Mouse (Mus musculus): Measurements from ENCODE around the gene Ccdc39. TPM values are rescaled to one million over a fixed set of nuclear protein-coding genes. Genes with fewer than 3 reads are reported as not detected.

The Ccdc39 gene
- polyA plus RNA-seq, 1 experiment, result 5.1 TPM

- no peak overlapping the region for H3K9ac ChIP-seq (ENCODE audit: low read depth, poor library complexity, severe bottlenecking)
- TF ChIP-seq POLR2A (IDR thresholded peaks at IDR 0.05; ENCODE audit: insufficient read depth, low read length) (no peak), EP300 (IDR thresholded peaks at IDR 0.05; ENCODE audit: insufficient read depth, low read depth, low read length) (no peak)
- H3K27ac ChIP-seq (ENCODE audit: insufficient read depth, low read length), result no peak overlapping the region
Measured at GRCm38 (mm10) chr3:33874456-33875286, 30.6 kb upstream of the Ccdc39 start.

GRCm38 (mm10) chr3:33873837-33874236 lies 29.7 kb upstream of the Ccdc39 start:
- Histone ChIP-seq H3K4me3 (ENCODE audit: low read depth, low read length) (no peak overlapping the region), H3K36me3 (ENCODE audit: control insufficient read depth, insufficient read depth, low read length, poor library complexity, severe bottlenecking) (no peaks in the 10 kb centered on the region), H3K4me1 (ENCODE audit: control insufficient read depth, insufficient read depth, low read length) (peaks cover 1% of the 10 kb centered on the region), H3K9me3 (replicated peaks; ENCODE audit: control insufficient read depth, insufficient read depth, low read length, poor library complexity, severe bottlenecking) (no peaks in the 10 kb centered on the region), H3K9ac (ENCODE audit: low read depth, poor library complexity, severe bottlenecking) (no peak overlapping the region), H3K27me3 (ENCODE audit: control insufficient read depth, insufficient read depth, low read length, poor library complexity, severe bottlenecking) (no peaks in the 10 kb centered on the region; the same call in 1 of the 2 replicates), H3K27ac (ENCODE audit: insufficient read depth, low read length) (no peak overlapping the region)
- TF ChIP-seq CTCF (IDR thresholded peaks at IDR 0.05; ENCODE audit: low read depth, low read length) (no peak), EP300 (IDR thresholded peaks at IDR 0.05; ENCODE audit: insufficient read depth, low read depth, low read length) (no peak), POLR2A (IDR thresholded peaks at IDR 0.05; ENCODE audit: insufficient read depth, low read length) (no peak)

More at GRCm38 (mm10) chr3:33874456-33875286, 30.6 kb upstream of the Ccdc39 start:
- Histone ChIP-seq H3K4me1 (ENCODE audit: control insufficient read depth, insufficient read depth, low read length) (peaks cover 1% of the 10 kb centered on the region), H3K27me3 (ENCODE audit: control insufficient read depth, insufficient read depth, low read length, poor library complexity, severe bottlenecking) (no peaks in the 10 kb centered on the region; the same call in 1 of the 2 replicates), H3K9me3 (replicated peaks; ENCODE audit: control insufficient read depth, insufficient read depth, low read length, poor library complexity, severe bottlenecking) (no peaks in the 10 kb centered on the region), H3K36me3 (ENCODE audit: control insufficient read depth, insufficient read depth, low read length, poor library complexity, severe bottlenecking) (no peaks in the 10 kb centered on the region), H3K4me3 (ENCODE audit: low read depth, low read length) (no peak overlapping the region)

GRCm38 (mm10) chr3:33873366-33873765 lies 29.3 kb upstream of the Ccdc39 start:
- Histone ChIP-seq H3K4me1 (ENCODE audit: control insufficient read depth, insufficient read depth, low read length) (peaks cover 1% of the 10 kb centered on the region), H3K36me3 (ENCODE audit: control insufficient read depth, insufficient read depth, low read length, poor library complexity, severe bottlenecking) (no peaks in the 10 kb centered on the region), H3K9me3 (replicated peaks; ENCODE audit: control insufficient read depth, insufficient read depth, low read length, poor library complexity, severe bottlenecking) (no peaks in the 10 kb centered on the region), H3K27me3 (ENCODE audit: control insufficient read depth, insufficient read depth, low read length, poor library complexity, severe bottlenecking) (no peaks in the 10 kb centered on the region; the same call in 1 of the 2 replicates), H3K4me3 (ENCODE audit: low read depth, low read length) (no peak overlapping the region), H3K9ac (ENCODE audit: low read depth, poor library complexity, severe bottlenecking) (no peak overlapping the region), H3K27ac (ENCODE audit: insufficient read depth, low read length) (no peak overlapping the region; the same call in 1 of the 2 replicates)
- TF ChIP-seq EP300 (IDR thresholded peaks at IDR 0.05; ENCODE audit: insufficient read depth, low read depth, low read length) (0 out of 2 replicates have a peak, but pooled peaks have one; percentile 68), CTCF (IDR thresholded peaks at IDR 0.05; ENCODE audit: low read depth, low read length) (no peak)

- H3K36me3 ChIP-seq (ENCODE audit: control insufficient read depth, insufficient read depth, low read length, poor library complexity, severe bottlenecking), result no peaks in the 10 kb centered on the region
- H3K4me3 ChIP-seq (ENCODE audit: low read depth, low read length), result no peak overlapping the region
- no peaks in the 10 kb centered on the region for H3K4me1 ChIP-seq (ENCODE audit: control insufficient read depth, insufficient read depth, low read length)
- TF ChIP-seq CTCF (IDR thresholded peaks at IDR 0.05; ENCODE audit: low read depth, low read length), result no peak
- no peak for TF ChIP-seq EP300 (IDR thresholded peaks at IDR 0.05; ENCODE audit: insufficient read depth, low read depth, low read length)
- TF ChIP-seq POLR2A (IDR thresholded peaks at IDR 0.05; ENCODE audit: insufficient read depth, low read length), result no peak
- no peaks in the 10 kb centered on the region for H3K9me3 ChIP-seq (replicated peaks; ENCODE audit: control insufficient read depth, insufficient read depth, low read length, poor library complexity, severe bottlenecking)
- H3K9ac ChIP-seq (ENCODE audit: low read depth, poor library complexity, severe bottlenecking), result no peak overlapping the region
- H3K27me3 ChIP-seq (ENCODE audit: control insufficient read depth, insufficient read depth, low read length, poor library complexity, severe bottlenecking), result no peaks in the 10 kb centered on the region
- no peak overlapping the region for H3K27ac ChIP-seq (ENCODE audit: insufficient read depth, low read length)
Measured at GRCm38 (mm10) chr3:33864000-33864540, 20.0 kb upstream of the Ccdc39 start.

- TF ChIP-seq POLR2A (IDR thresholded peaks at IDR 0.05; ENCODE audit: insufficient read depth, low read length) (no peak), CTCF (IDR thresholded peaks at IDR 0.05; ENCODE audit: low read depth, low read length) (no peak), EP300 (IDR thresholded peaks at IDR 0.05; ENCODE audit: insufficient read depth, low read depth, low read length) (no peak)
Measured at GRCm38 (mm10) chr3:33858939-33859338, 14.8 kb upstream of the Ccdc39 start.

GRCm38 (mm10) chr3:33853062-33853461 lies 9.0 kb upstream of the Ccdc39 start:
- H3K4me3 ChIP-seq (ENCODE audit: low read depth, low read length), result no peak overlapping the region
- H3K4me1 ChIP-seq (ENCODE audit: control insufficient read depth, insufficient read depth, low read length), result no peaks in the 10 kb centered on the region
- TF ChIP-seq POLR2A (IDR thresholded peaks at IDR 0.05; ENCODE audit: insufficient read depth, low read length) (no peak), EP300 (IDR thresholded peaks at IDR 0.05; ENCODE audit: insufficient read depth, low read depth, low read length) (no peak), CTCF (IDR thresholded peaks at IDR 0.05; ENCODE audit: low read depth, low read length) (no peak)
- no peak overlapping the region for H3K27ac ChIP-seq (ENCODE audit: insufficient read depth, low read length)
- no peaks in the 10 kb centered on the region for H3K27me3 ChIP-seq (ENCODE audit: control insufficient read depth, insufficient read depth, low read length, poor library complexity, severe bottlenecking)
- H3K9ac ChIP-seq (ENCODE audit: low read depth, poor library complexity, severe bottlenecking), result no peak overlapping the region
- no peaks in the 10 kb centered on the region for H3K36me3 ChIP-seq (ENCODE audit: control insufficient read depth, insufficient read depth, low read length, poor library complexity, severe bottlenecking)
- no peaks in the 10 kb centered on the region for H3K9me3 ChIP-seq (replicated peaks; ENCODE audit: control insufficient read depth, insufficient read depth, low read length, poor library complexity, severe bottlenecking)

More at GRCm38 (mm10) chr3:33858939-33859338, 14.8 kb upstream of the Ccdc39 start:
- Histone ChIP-seq H3K27ac (ENCODE audit: insufficient read depth, low read length) (no peak overlapping the region), H3K36me3 (ENCODE audit: control insufficient read depth, insufficient read depth, low read length, poor library complexity, severe bottlenecking) (no peaks in the 10 kb centered on the region), H3K4me3 (ENCODE audit: low read depth, low read length) (no peak overlapping the region), H3K9me3 (replicated peaks; ENCODE audit: control insufficient read depth, insufficient read depth, low read length, poor library complexity, severe bottlenecking) (no peaks in the 10 kb centered on the region), H3K4me1 (ENCODE audit: control insufficient read depth, insufficient read depth, low read length) (no peaks in the 10 kb centered on the region), H3K27me3 (ENCODE audit: control insufficient read depth, insufficient read depth, low read length, poor library complexity, severe bottlenecking) (no peaks in the 10 kb centered on the region), H3K9ac (ENCODE audit: low read depth, poor library complexity, severe bottlenecking) (no peak overlapping the region)
